Mouse (Mus musculus) neural tube, embryonic 14.5 days (tissue): ENCODE data around the gene Slc17a7. TPM values are rescaled to one million over a fixed set of nuclear protein-coding genes. Genes with fewer than 3 reads are reported as not detected.

Experiments
- ATAC-seq: fragments of 200-750 bp; cut with Nextera tagmentation; 2 replicates; pipeline ENCODE4 v1.8.0; 2017; ENCODE audit warnings: low read depth, mild to moderate bottlenecking, moderate TSS enrichment, moderate library complexity
- H3K27ac ChIP-seq: fragments of 300-500 bp; sonication (generic); 2 replicates; pipeline ENCODE4 v1.5.1; 2014; ENCODE audit warnings: low read depth, mild to moderate bottlenecking, control low read depth, low read length, moderate library complexity, mixed read lengths
- H3K27me3 ChIP-seq: fragments of 300-500 bp; sonication (generic); 2 replicates; pipeline ENCODE4 v1.6.1; 2014; ENCODE audit warnings: low read length; ENCODE audit not compliant: control insufficient read depth, insufficient read depth
- H3K36me3 ChIP-seq: fragments of 300-500 bp; sonication (generic); 2 replicates; pipeline ENCODE4 v1.6.1; 2014; ENCODE audit warnings: low read length, mixed read lengths; ENCODE audit not compliant: control insufficient read depth, insufficient read depth
- H3K4me1 ChIP-seq: fragments of 300-500 bp; sonication (generic); 2 replicates; pipeline ENCODE4 v1.6.1; 2014; ENCODE audit warnings: low read length; ENCODE audit not compliant: control insufficient read depth, insufficient read depth
- H3K4me2 ChIP-seq: fragments of 300-500 bp; sonication (generic); 2 replicates; pipeline ENCODE4 v1.6.1; 2014; ENCODE audit warnings: mild to moderate bottlenecking, low read depth, low read length, control low read depth
- H3K4me3 ChIP-seq: fragments of 300-500 bp; sonication (generic); 2 replicates; pipeline ENCODE4 v1.5.1; 2014; ENCODE audit warnings: low read depth, low read length, control low read depth, mixed read lengths
- H3K9ac ChIP-seq: fragments of 300-500 bp; sonication (generic); replicated peaks from 2 replicates; pipeline ENCODE4 v1.6.1; 2014; ENCODE audit warnings: low read depth, mild to moderate bottlenecking, control low read depth, low read length, mixed read lengths
- H3K9me3 ChIP-seq: fragments of 300-500 bp; sonication (generic); 2 replicates; pipeline ENCODE4 v1.6.1; 2016; ENCODE audit warnings: low read length; ENCODE audit not compliant: control insufficient read depth
- WGBS: fragments of 180-500 bp; shearing (Covaris S2); extraction: QIAGEN DNeasy Blood & Tissue Kit; methylation state at CpG from one replicate; pipeline ENCODE4 v1.1.7; 2014; 5-methylcytosine and 5-hydroxymethylcytosine counted together
- polyA plus RNA-seq: library from polyadenylated mRNA; unstranded; fragments of >200 nt; fragmentation: Nextera tagmentation; extraction: Ambion mirVana; gene quantifications from 2 replicates; pipeline ENCODE4 v1.2.1, GENCODE M21; 2014

Gene Slc17a7
- polyA plus RNA-seq, 1 experiment from 2014 or later: not detected

DNA sequence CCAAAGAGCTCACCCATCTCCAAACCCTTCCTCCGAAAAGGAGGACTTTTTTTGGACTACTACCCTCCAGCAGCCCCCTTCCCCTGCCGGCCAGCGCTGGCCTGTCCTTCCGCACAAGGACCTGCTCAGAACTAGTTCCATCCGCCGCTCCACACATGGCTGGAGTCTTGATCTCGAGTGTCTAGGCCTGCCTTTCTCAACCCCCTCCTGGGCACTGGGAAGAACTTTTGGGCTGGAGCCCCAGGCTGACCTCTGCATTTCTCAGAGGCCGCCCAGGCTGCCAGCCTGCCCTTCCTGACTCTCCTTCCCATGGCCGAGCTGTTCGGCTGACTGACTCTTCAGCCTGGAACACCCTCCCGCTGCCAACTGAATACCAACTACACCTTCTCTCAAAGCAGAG, 18.9 kb downstream of the Slc17a7 start:
- H3K27ac ChIP-seq: no peak overlapping the region
- H3K4me2 ChIP-seq: peak overlapping the region; percentile 39
- H3K36me3 ChIP-seq: no peaks in the 10 kb centered on the region
- no peaks in the 10 kb centered on the region for H3K9me3 ChIP-seq
- H3K27me3 ChIP-seq: peaks cover 66% of the 10 kb centered on the region
- no peaks in the 10 kb centered on the region for H3K4me1 ChIP-seq
- 19% methylated on average over 11 of the region's 11 CpGs for WGBS
- 0 out of 2 replicates have a peak, but pooled peaks have one; percentile 2 for ATAC-seq
- no peak overlapping the region for H3K9ac ChIP-seq
- H3K4me3 ChIP-seq: peak overlapping the region; percentile 12

DNA sequence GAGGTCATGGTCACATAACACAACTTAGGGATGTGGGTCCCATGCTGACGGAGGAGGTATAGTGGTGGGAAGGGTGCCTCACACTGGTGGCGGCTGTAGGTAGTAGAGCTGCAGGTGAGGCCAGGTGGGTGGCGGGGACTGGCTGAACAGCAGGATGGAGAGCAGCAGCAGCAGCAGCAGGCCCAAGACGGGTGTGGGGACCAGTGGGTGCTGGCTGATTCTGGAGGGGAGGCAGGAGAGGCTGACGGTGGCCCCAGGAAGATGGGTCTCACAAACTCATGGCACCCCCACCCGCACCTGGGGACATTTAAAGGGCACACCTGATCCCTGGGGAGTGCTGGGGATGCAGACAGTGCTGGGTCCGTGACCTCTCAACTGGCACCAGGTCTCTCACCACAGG, 19.9 kb downstream of the Slc17a7 start:
- Histone ChIP-seq H3K27me3 (peaks cover 56% of the 10 kb centered on the region), H3K9me3 (no peaks in the 10 kb centered on the region), H3K36me3 (no peaks in the 10 kb centered on the region), H3K4me1 (no peaks in the 10 kb centered on the region), H3K9ac (no peak overlapping the region), H3K4me3 (no peak overlapping the region), H3K4me2 (no peak overlapping the region), H3K27ac (no peak overlapping the region)
- ATAC-seq: no peak
- 78% methylated on average over 7 of the region's 7 CpGs for WGBS

GRCm38 (mm10) chr7:45185921-45186320, 22.2 kb downstream of the Slc17a7 start:
- Histone ChIP-seq H3K4me2 (no peak overlapping the region), H3K9me3 (no peaks in the 10 kb centered on the region), H3K27me3 (peaks cover 33% of the 10 kb centered on the region), H3K9ac (no peak overlapping the region), H3K36me3 (no peaks in the 10 kb centered on the region), H3K4me1 (no peaks in the 10 kb centered on the region), H3K4me3 (no peak overlapping the region), H3K27ac (no peak overlapping the region)
- no peak for ATAC-seq
- WGBS: 77% methylated on average over 7 of the region's 7 CpGs

GRCm38 (mm10) chr7:45189600-45189999, 25.9 kb downstream of the Slc17a7 start:
- peaks cover 4% of the 10 kb centered on the region for H3K27me3 ChIP-seq
- 51% methylated on average over 16 of the region's 16 CpGs for WGBS
- ATAC-seq: no peak

GRCm38 (mm10) chr7:45190186-45190585, 26.4 kb downstream of the Slc17a7 start:
- no peaks in the 10 kb centered on the region for H3K36me3 ChIP-seq
- H3K27me3 ChIP-seq: peaks cover 2% of the 10 kb centered on the region; the same call in 1 of the 2 replicates
- WGBS: 91% methylated on average over 6 of the region's 6 CpGs
- H3K4me3 ChIP-seq: no peak overlapping the region
- H3K9me3 ChIP-seq: no peaks in the 10 kb centered on the region
- H3K27ac ChIP-seq: no peak overlapping the region
- no peak for ATAC-seq
- no peak overlapping the region for H3K9ac ChIP-seq
- H3K4me2 ChIP-seq: no peak overlapping the region
- H3K4me1 ChIP-seq: no peaks in the 10 kb centered on the region

More at GRCm38 (mm10) chr7:45189600-45189999, 25.9 kb downstream of the Slc17a7 start:
- Histone ChIP-seq H3K9me3 (no peaks in the 10 kb centered on the region), H3K36me3 (no peaks in the 10 kb centered on the region), H3K4me3 (no peak overlapping the region), H3K27ac (no peak overlapping the region), H3K4me1 (no peaks in the 10 kb centered on the region), H3K9ac (no peak overlapping the region), H3K4me2 (no peak overlapping the region)

DNA sequence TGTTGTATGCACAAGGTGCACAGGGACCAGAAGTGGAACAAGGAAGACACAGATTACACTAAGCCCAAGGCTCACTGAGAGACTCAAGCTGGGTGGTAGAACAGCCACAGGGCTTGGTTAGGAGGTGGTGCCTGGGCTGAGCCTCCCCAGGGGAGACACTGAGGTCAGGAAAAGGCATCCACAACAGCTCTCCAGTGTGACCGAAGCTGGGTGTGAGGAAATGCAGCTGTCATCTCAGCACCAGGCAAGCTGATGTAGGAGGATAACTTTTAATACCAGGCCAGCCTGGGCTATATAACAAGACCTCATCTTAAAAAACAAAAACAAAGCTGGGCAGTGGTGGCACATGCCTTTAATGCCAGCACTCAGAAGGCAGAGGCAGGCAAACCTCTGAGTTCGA, 27.4 kb downstream of the Slc17a7 start:
- no peak overlapping the region for H3K4me3 ChIP-seq
- no peak overlapping the region for H3K9ac ChIP-seq
- peaks cover 2% of the 10 kb centered on the region; the same call in 1 of the 2 replicates for H3K27me3 ChIP-seq
- H3K27ac ChIP-seq: no peak overlapping the region
- WGBS: 71% methylated on average over 2 of the region's 2 CpGs
- no peaks in the 10 kb centered on the region for H3K9me3 ChIP-seq
- H3K4me1 ChIP-seq: no peaks in the 10 kb centered on the region
- ATAC-seq: no peak
- H3K4me2 ChIP-seq: no peak overlapping the region
- H3K36me3 ChIP-seq: no peaks in the 10 kb centered on the region

DNA sequence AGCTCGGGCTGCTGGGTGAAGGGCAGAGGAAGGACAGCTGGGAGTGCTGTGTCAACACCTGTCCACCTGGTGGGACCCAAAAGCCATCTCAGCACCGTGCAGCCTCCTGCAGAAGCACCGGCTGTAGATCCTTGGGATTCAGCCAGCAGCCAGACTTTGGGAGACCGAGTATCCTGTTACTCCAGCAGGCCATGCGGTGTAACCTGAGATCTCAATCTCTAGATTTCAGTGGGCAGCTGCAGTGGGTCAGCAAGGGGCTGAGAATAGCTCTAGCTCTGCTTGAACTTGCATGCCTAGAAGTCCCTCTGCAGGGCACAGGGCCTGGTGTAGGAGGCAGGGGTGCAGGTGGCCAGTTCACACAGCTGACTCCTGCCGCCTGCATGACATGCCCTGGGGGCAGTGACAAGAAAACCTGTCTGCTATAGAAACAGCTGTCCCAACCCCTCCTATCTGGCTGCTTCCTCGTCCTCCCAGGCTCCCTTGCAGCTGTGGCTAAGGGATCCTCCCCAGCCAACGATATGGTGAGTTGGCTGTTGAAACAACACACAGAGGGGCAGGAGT, 28.1 kb downstream of the Slc17a7 start:
- H3K9ac ChIP-seq: no peak overlapping the region

GRCm38 (mm10) chr7:45192585-45193310, 29.0 kb downstream of the Slc17a7 start:
- no peak overlapping the region for H3K27ac ChIP-seq
- H3K27me3 ChIP-seq: no peaks in the 10 kb centered on the region; the same call in 1 of the 2 replicates
- H3K4me1 ChIP-seq: no peaks in the 10 kb centered on the region
- H3K4me3 ChIP-seq: no peak overlapping the region
- H3K36me3 ChIP-seq: no peaks in the 10 kb centered on the region
- 86% methylated on average over 7 of the region's 7 CpGs for WGBS
- no peak for ATAC-seq
- H3K9ac ChIP-seq: no peak overlapping the region
- no peaks in the 10 kb centered on the region for H3K9me3 ChIP-seq
- H3K4me2 ChIP-seq: no peak overlapping the region

More for the DNA sequence above, 28.1 kb downstream of the Slc17a7 start:
- Histone ChIP-seq H3K36me3 (no peaks in the 10 kb centered on the region), H3K9me3 (no peaks in the 10 kb centered on the region), H3K4me2 (no peak overlapping the region), H3K27me3 (peaks cover 2% of the 10 kb centered on the region; the same call in 1 of the 2 replicates), H3K4me1 (no peaks in the 10 kb centered on the region), H3K27ac (no peak overlapping the region), H3K4me3 (no peak overlapping the region)
- 24% methylated on average over 8 of the region's 8 CpGs for WGBS
- ATAC-seq: no peak

DNA sequence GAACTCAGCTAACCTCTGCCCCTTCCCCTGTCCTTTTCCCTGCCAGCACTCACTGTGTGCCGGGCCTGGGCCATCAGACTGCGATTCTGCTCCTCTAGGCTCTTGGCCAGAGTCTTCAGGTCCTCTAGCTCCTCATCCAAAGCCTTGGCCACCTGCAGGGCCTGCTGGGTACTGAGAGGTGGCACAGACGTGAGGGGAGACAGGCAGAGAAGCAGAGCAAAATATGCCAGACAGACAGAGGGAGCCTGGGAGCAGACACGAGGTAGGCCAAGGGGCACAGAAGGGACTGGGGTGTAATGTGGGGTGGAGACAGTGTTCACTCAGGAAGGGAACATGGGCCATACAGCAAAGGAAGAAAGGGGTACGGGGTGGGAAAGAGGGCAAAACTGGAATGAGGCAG, 29.7 kb downstream of the Slc17a7 start:
- 66% methylated on average over 5 of the region's 5 CpGs for WGBS
- no peak overlapping the region for H3K9ac ChIP-seq
- no peaks in the 10 kb centered on the region for H3K4me1 ChIP-seq
- no peak overlapping the region for H3K27ac ChIP-seq
- H3K4me3 ChIP-seq: no peak overlapping the region
- H3K9me3 ChIP-seq: no peaks in the 10 kb centered on the region
- H3K4me2 ChIP-seq: no peak overlapping the region
- no peaks in the 10 kb centered on the region for H3K36me3 ChIP-seq
- ATAC-seq: no peak
- no peaks in the 10 kb centered on the region; the same call in 1 of the 2 replicates for H3K27me3 ChIP-seq
